Mouse (Mus musculus) ES-Bruce4 (cell line): Measurements from ENCODE around the gene Flt3.

Experiments used
- CTCF ChIP-seq: IDR thresholded peaks from one replicate; pipeline ENCODE4 v1.8.1; 2011; ENCODE audit warnings: low read depth, low read length
- EP300 ChIP-seq: IDR thresholded peaks from 2 replicates; pipeline ENCODE4 v1.6.1; 2011; ENCODE audit warnings: low read depth, low read length; ENCODE audit not compliant: insufficient read depth
- POLR2A ChIP-seq: IDR thresholded peaks from one replicate; pipeline ENCODE4 v1.8.1; 2011; ENCODE audit warnings: low read length; ENCODE audit not compliant: insufficient read depth

GRCm38 (mm10) chr5:147436491-147436890, 36.2 kb upstream of the Flt3 start:
- TF ChIP-seq POLR2A (no peak), CTCF (no peak), EP300 (no peak)
